Mouse (Mus musculus) myocyte (in vitro differentiated cells): Measurements from ENCODE around the gene Pdlim1.

Experiments
- E2F4 ChIP-seq: IDR thresholded peaks from one replicate; pipeline ENCODE4 v1.6.1; 2011; ENCODE audit warnings: mild to moderate bottlenecking, control low read depth, moderate library complexity; ENCODE audit not compliant: insufficient read depth
- POLR2A ChIP-seq: IDR thresholded peaks from one replicate; pipeline ENCODE4 v1.6.1; 2011; ENCODE audit warnings: low read depth, mild to moderate bottlenecking, control low read depth, moderate library complexity; ENCODE audit not compliant: insufficient read length
- POLR2AphosphoS2 ChIP-seq: IDR thresholded peaks from one replicate; pipeline ENCODE4 v1.6.1; 2011; ENCODE audit warnings: low read depth, control low read depth; ENCODE audit not compliant: insufficient read length
- REST ChIP-seq: IDR thresholded peaks from one replicate; pipeline ENCODE4 v1.6.1; 2011; ENCODE audit warnings: mild to moderate bottlenecking, control low read depth, moderate library complexity; ENCODE audit not compliant: insufficient read depth, insufficient read length

GRCm38 (mm10) chr19:40297798-40298144, 26.1 kb upstream of the Pdlim1 start:
- no peak for TF ChIP-seq REST
- no peak for TF ChIP-seq POLR2A
- TF ChIP-seq E2F4, result no peak
- TF ChIP-seq POLR2AphosphoS2, result no peak
